Mouse (Mus musculus): ENCODE data around the gene Me3. TPM values are rescaled to one million over a fixed set of nuclear protein-coding genes. Genes with fewer than 3 reads are reported as not detected.
"Not testable (repeated sequence)": the region's sequence is repeated elsewhere in the genome, so short reads cannot be mapped to it uniquely, and the experiment has no call there.

The Me3 gene
- polyA plus RNA-seq, 1 experiment from 2014 or later = 7.5 TPM

- H3K4me2 ChIP-seq; ATAC-seq (replicated peaks; ENCODE audit: insufficient number of reproducible peaks, insufficient read depth, low FRiP score, low read depth); H3K27ac ChIP-seq; H3K36me3 ChIP-seq; H3K27me3 ChIP-seq; H3K9ac ChIP-seq; H3K4me1 ChIP-seq (replicated peaks); H3K9me3 ChIP-seq (replicated peaks); H3K4me3 ChIP-seq: not testable (repeated sequence)
- 98% methylated on average over 2 of the region's 2 CpGs for WGBS
Measured at GRCm38 (mm10) chr7:89731115-89731514, 98.9 kb downstream of the Me3 start.

DNA sequence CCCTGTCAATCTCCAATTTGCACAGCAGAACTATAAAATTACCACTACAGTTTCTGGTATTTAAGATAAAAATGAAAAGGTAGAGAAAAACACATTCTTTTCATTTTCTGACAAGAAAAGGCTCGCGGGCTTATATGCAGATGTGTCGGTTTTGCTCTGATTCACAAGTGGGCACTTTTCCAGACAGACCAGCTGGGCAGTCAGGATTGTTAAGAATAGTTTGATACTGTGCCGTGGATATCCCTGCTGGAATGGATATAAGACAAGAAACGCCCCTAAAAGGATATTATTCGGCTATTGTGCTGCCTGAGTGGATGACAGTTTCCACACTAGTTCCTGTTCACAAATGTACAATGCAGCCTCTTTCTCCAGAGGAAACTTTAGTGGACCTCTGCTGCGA lies 116.2 kb downstream of the Me3 start:
- peak overlapping the region; percentile 24 for H3K27ac ChIP-seq
- no peak overlapping the region for H3K9ac ChIP-seq
- peaks cover 12% of the 10 kb centered on the region for H3K4me1 ChIP-seq (replicated peaks)
- no peaks in the 10 kb centered on the region for H3K27me3 ChIP-seq
- no peak overlapping the region for H3K4me3 ChIP-seq
- 33% methylated on average over 7 of the region's 7 CpGs for WGBS
- H3K4me2 ChIP-seq = no peak overlapping the region
- no peaks in the 10 kb centered on the region for H3K36me3 ChIP-seq
- H3K9me3 ChIP-seq (replicated peaks) = no peaks in the 10 kb centered on the region
- ATAC-seq (replicated peaks; ENCODE audit: insufficient number of reproducible peaks, insufficient read depth, low FRiP score, low read depth) = no peak

- no peak for ATAC-seq (replicated peaks; ENCODE audit: insufficient number of reproducible peaks, insufficient read depth, low FRiP score, low read depth)
- Histone ChIP-seq H3K9me3 (replicated peaks) (no peaks in the 10 kb centered on the region), H3K4me2 (no peak overlapping the region), H3K4me1 (replicated peaks) (peaks cover 12% of the 10 kb centered on the region), H3K4me3 (no peak overlapping the region), H3K36me3 (no peaks in the 10 kb centered on the region), H3K27ac (no peak overlapping the region; the same call in 1 of the 2 replicates), H3K27me3 (no peaks in the 10 kb centered on the region), H3K9ac (no peak overlapping the region)
- WGBS = 49% methylated on average over 2 of the region's 2 CpGs
Measured at GRCm38 (mm10) chr7:89749183-89749582, 117.0 kb downstream of the Me3 start.

GRCm38 (mm10) chr7:89766678-89767508 lies 134.7 kb downstream of the Me3 start:
- Histone ChIP-seq H3K36me3 (no peaks in the 10 kb centered on the region), H3K4me1 (replicated peaks) (no peaks in the 10 kb centered on the region), H3K27me3 (no peaks in the 10 kb centered on the region), H3K4me3 (no peak overlapping the region), H3K4me2 (no peak overlapping the region), H3K9ac (no peak overlapping the region), H3K27ac (no peak overlapping the region), H3K9me3 (replicated peaks) (no peaks in the 10 kb centered on the region)
- ATAC-seq (replicated peaks; ENCODE audit: insufficient number of reproducible peaks, insufficient read depth, low FRiP score, low read depth) = no peak
- WGBS = 78% methylated on average over 5 of the region's 5 CpGs

DNA sequence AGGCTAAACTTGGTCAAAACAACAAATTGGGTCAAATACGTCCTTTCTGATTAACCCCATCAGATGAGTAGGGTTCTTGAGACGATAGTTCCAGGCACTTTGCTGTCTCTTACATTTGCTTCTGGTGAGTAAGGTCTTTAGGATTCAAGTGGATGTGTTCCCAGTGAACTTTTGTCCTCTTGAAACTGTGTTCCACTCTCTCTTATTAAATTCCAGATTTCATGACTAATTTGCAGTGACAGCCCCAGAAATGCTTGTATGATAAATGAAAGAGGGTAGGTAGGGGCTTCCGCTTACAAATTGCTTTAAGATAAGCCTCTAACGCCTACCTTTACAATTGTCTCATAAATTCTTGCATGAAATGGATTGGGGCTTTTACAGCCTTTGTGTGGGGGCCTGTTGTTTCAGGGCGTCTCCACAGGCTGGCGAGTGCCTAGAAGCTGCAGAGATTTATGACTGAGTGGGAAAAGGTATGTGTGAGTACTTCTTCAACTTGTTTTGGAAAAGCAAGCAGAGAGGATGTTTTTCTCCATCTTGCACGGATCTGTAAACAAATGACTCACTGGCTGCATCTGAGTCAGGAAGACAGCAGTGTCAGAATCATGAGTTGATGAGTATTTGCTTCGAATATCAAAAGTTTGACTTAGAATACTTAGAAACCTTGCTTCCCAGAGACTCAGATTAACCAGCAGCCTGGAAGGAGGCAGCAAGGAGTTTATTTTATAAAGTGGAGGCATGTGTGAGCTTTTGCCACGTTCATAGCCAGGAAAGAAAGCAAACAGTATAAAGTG lies 137.1 kb downstream of the Me3 start:
- Histone ChIP-seq H3K4me3 (no peak overlapping the region), H3K27ac (no peak overlapping the region), H3K27me3 (no peaks in the 10 kb centered on the region), H3K4me2 (no peak overlapping the region), H3K9ac (no peak overlapping the region), H3K4me1 (replicated peaks) (peaks cover under 1% of the 10 kb centered on the region), H3K9me3 (replicated peaks) (no peaks in the 10 kb centered on the region), H3K36me3 (no peaks in the 10 kb centered on the region)
- no peak for ATAC-seq (replicated peaks; ENCODE audit: insufficient number of reproducible peaks, insufficient read depth, low FRiP score, low read depth)
- 46% methylated on average over 9 of the region's 9 CpGs for WGBS

- 58% methylated on average over 6 of the region's 6 CpGs for WGBS
- ATAC-seq (replicated peaks; ENCODE audit: insufficient number of reproducible peaks, insufficient read depth, low FRiP score, low read depth) = no peak
Measured at GRCm38 (mm10) chr7:89770021-89770420, 137.8 kb downstream of the Me3 start.

GRCm38 (mm10) chr7:89772906-89773305 lies 140.7 kb downstream of the Me3 start:
- WGBS = 86% methylated on average over 5 of the region's 5 CpGs

More at GRCm38 (mm10) chr7:89770021-89770420, 137.8 kb downstream of the Me3 start:
- H3K4me2 ChIP-seq = no peak overlapping the region
- no peaks in the 10 kb centered on the region for H3K36me3 ChIP-seq
- H3K4me1 ChIP-seq (replicated peaks) = peaks cover 4% of the 10 kb centered on the region
- H3K9ac ChIP-seq = no peak overlapping the region
- no peak overlapping the region for H3K27ac ChIP-seq
- H3K4me3 ChIP-seq = no peak overlapping the region
- H3K27me3 ChIP-seq = no peaks in the 10 kb centered on the region
- H3K9me3 ChIP-seq (replicated peaks) = no peaks in the 10 kb centered on the region

GRCm38 (mm10) chr7:89773352-89773921 lies 141.2 kb downstream of the Me3 start:
- no peak overlapping the region for H3K4me3 ChIP-seq
- 77% methylated on average over 3 of the region's 3 CpGs for WGBS
- no peaks in the 10 kb centered on the region for H3K27me3 ChIP-seq
- no peak overlapping the region for H3K9ac ChIP-seq
- ATAC-seq (replicated peaks; ENCODE audit: insufficient number of reproducible peaks, insufficient read depth, low FRiP score, low read depth) = peak; percentile 47; the same call in 1 of the 2 replicates
- no peaks in the 10 kb centered on the region for H3K36me3 ChIP-seq
- no peak overlapping the region for H3K4me2 ChIP-seq
- H3K9me3 ChIP-seq (replicated peaks) = no peaks in the 10 kb centered on the region
- peak overlapping the region; percentile 63 for H3K27ac ChIP-seq
- H3K4me1 ChIP-seq (replicated peaks) = peaks cover 4% of the 10 kb centered on the region

More at GRCm38 (mm10) chr7:89772906-89773305, 140.7 kb downstream of the Me3 start:
- Histone ChIP-seq H3K9ac (no peak overlapping the region), H3K27ac (0 out of 2 replicates have a peak overlapping the region, but pooled peaks have one; percentile 63), H3K4me1 (replicated peaks) (peaks cover 4% of the 10 kb centered on the region), H3K9me3 (replicated peaks) (no peaks in the 10 kb centered on the region), H3K4me3 (no peak overlapping the region), H3K27me3 (no peaks in the 10 kb centered on the region), H3K4me2 (no peak overlapping the region), H3K36me3 (no peaks in the 10 kb centered on the region)
- ATAC-seq (replicated peaks; ENCODE audit: insufficient number of reproducible peaks, insufficient read depth, low FRiP score, low read depth) = no peak

GRCm38 (mm10) chr7:89773926-89774325 lies 141.7 kb downstream of the Me3 start:
- no peak for ATAC-seq (replicated peaks; ENCODE audit: insufficient number of reproducible peaks, insufficient read depth, low FRiP score, low read depth)
- Histone ChIP-seq H3K27me3 (no peaks in the 10 kb centered on the region), H3K4me2 (no peak overlapping the region), H3K9me3 (replicated peaks) (no peaks in the 10 kb centered on the region), H3K36me3 (no peaks in the 10 kb centered on the region), H3K4me1 (replicated peaks) (peaks cover 4% of the 10 kb centered on the region), H3K4me3 (no peak overlapping the region), H3K27ac (peak overlapping the region; percentile 63), H3K9ac (no peak overlapping the region)
- 28% methylated on average over 2 of the region's 2 CpGs for WGBS

DNA sequence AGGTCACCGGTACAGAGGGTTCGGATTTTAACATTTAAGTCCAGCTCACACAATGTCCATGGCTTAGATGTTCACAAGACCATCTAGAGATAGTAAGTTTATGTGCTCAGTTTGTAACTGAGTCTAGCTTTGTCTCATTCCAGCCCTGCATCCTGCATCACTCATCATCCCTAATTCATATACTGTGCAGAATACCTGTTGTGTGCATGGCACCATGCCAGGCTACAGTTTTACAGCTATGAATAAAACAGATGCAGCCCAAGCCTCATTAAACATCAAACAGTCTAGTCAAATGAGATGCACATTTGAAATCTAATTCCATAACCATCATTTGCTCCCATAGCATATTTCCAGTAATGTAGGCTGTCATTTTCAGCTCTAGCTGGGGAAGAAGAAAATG lies 143.7 kb downstream of the Me3 start:
- no peaks in the 10 kb centered on the region for H3K36me3 ChIP-seq
- no peaks in the 10 kb centered on the region for H3K9me3 ChIP-seq (replicated peaks)
- H3K4me3 ChIP-seq = no peak overlapping the region
- no peak overlapping the region for H3K9ac ChIP-seq
- no peak overlapping the region for H3K27ac ChIP-seq
- no peak overlapping the region for H3K4me2 ChIP-seq
- WGBS = 92% methylated on average over 2 of the region's 2 CpGs
- H3K4me1 ChIP-seq (replicated peaks) = peaks cover 4% of the 10 kb centered on the region
- ATAC-seq (replicated peaks; ENCODE audit: insufficient number of reproducible peaks, insufficient read depth, low FRiP score, low read depth) = no peak
- no peaks in the 10 kb centered on the region for H3K27me3 ChIP-seq

DNA sequence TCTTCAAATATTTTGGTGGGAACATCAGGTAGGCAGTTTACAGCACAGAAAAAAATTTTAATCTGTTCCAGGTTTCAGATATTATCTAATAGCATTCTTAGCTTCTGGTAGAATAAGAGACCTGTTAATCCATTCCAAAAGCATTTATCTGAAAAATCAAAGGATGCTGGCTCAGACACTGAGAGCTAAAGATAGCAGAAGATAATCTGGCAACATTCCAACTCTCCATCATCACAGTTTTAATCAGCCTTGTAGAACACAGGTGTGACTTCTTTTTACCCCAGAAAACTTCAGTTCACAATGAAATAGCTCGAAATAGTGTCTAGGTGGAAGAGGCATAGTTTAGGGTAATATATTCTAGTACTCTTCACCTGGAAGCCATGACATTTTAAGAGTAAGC lies 149.2 kb downstream of the Me3 start:
- H3K4me2 ChIP-seq = no peak overlapping the region

More for the DNA sequence above, 149.2 kb downstream of the Me3 start:
- H3K9ac ChIP-seq = no peak overlapping the region
- no peaks in the 10 kb centered on the region for H3K27me3 ChIP-seq
- no peaks in the 10 kb centered on the region for H3K9me3 ChIP-seq (replicated peaks)
- H3K4me1 ChIP-seq (replicated peaks) = peaks cover 11% of the 10 kb centered on the region; the same call in 1 of the 2 replicates
- H3K36me3 ChIP-seq = no peaks in the 10 kb centered on the region
- H3K27ac ChIP-seq = no peak overlapping the region
- no peak for ATAC-seq (replicated peaks; ENCODE audit: insufficient number of reproducible peaks, insufficient read depth, low FRiP score, low read depth)
- whole genome bisulfite sequencing = 79% methylated on average over 1 of the region's 1 CpGs
- no peak overlapping the region for H3K4me3 ChIP-seq
